Mouse (Mus musculus) heart, adult 11 months (tissue): ENCODE measurements at regions not wholly inside any gene's neighbourhood (a gene's known extent, or its start where the extent isn't known, plus 50 kb on each side); places are given as distances from the start of the nearest gene placed in this dataset.
A peak's percentile ranks its signal among the peaks of the same experiment; 100 is the strongest.

Source experiments
- DNase-seq: peaks from one replicate; pipeline ENCODE4 v3.0.0; 2022

GRCm38 (mm10) chr10:68378212-68378611 is 99.7 kb upstream of the Arid5b start:
- DNase-seq, result peak; percentile 84

- peak; percentile 75 for DNase-seq
Observed at GRCm38 (mm10) chr10:68377479-68377878, 98.9 kb upstream of the Arid5b start.

- peak; percentile 43 for DNase-seq
Observed at GRCm38 (mm10) chr10:68373875-68374274, 95.3 kb upstream of the Arid5b start.

- peak; percentile 71 for DNase-seq
Observed at GRCm38 (mm10) chr10:68371785-68372184, 93.2 kb upstream of the Arid5b start.

DNA sequence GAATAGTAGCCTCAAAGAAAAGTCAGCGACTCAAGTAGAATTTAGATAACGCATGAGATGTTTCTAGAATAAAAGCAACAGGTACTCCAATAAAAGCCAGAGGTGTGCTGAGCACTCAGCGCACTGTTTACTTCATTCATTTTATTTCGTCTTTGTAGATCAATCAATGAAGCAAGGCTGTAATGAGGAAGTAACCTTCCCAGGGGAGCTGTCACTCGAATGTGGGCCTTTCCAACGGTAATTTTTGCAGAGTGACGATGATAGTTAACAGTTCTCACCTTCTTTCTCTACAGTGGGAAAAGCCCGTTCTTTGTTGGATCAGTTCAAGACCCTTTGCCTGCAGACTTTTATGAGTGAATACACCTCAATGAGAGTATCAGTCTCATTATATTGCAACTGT is 92.4 kb upstream of the Arid5b start:
- peak; percentile 73 for DNase-seq

- DNase-seq, result no peak
Observed at GRCm38 (mm10) chr10:68366796-68367195, 88.3 kb upstream of the Arid5b start.

DNA sequence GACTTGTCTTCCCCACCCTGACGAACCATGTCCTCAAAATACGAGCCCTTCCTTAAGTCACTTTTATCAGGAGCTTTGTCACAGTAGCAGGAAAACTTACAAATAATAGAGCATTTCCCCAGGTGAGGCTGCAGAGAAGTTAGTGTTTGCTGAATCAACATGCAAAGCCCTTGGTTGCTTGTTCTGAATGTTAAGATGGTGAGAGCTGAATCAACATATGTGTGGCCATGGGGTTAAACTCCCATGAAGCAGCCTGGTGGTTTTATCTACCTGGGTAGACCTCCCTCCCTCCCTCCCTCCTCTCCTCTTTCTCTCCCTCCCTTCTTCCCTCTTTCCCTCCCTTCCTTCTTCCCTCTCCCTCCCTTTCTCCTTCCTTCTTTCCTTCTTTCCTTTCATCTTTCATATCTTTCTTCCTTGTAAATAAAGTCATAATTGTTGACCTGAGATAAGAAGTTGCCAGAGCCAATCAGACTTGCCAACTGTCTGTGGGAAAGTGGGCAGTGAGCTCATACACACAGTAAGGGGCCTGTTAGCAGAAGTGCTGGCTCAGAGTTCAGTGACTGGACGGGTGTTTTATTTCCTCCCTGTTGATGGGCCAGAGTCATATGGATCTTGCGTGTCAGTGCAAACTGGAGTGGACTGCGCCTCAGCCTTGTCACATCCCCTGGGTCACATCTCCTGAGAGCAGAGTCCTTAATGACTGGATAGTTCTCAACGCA is 82.4 kb upstream of the Arid5b start:
- peak; percentile 41 for DNase-seq

DNA sequence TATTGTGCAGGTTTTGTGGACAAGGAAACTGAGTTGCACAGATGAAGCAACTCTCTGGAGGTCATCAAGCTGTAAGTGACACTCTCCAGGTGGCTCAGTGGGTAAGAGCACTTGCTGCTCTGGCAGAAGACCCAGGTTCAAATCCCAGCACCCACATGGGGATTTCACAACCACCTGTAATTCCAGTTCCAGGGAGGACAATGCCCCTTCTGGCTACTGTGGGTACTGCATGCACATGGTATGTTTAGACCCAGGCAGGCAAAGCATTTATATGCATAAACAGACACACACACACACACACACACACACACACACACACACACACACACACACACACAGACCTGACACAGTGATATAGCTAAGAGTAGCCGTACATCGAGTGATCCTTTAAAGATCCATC is 80.6 kb upstream of the Arid5b start:
- peak; percentile 84 for DNase-seq

GRCm38 (mm10) chr10:68356973-68357372 is 78.4 kb upstream of the Arid5b start:
- DNase-seq, result peak; percentile 83

DNA sequence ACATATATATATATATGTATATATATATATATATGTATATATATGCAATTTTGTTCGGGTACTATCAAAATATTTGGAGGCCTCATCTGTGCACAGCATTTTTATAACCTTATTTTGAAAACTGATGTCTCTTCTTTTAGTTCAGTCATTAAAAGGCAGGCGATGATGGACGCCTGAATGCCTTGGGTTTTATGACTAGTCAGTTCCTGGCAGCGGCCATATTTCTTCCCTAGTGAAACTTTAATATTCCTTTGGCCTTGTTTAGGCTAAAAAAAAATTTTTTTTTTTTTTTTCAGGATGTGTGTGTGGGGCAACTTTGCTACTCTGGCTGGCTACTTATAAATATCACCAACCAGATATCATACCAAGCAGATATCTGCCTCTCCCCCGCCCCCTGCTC is 78.0 kb upstream of the Arid5b start:
- peak; percentile 36 for DNase-seq

- DNase-seq, result peak; percentile 64
Observed at GRCm38 (mm10) chr10:68356093-68356485, 77.5 kb upstream of the Arid5b start.

DNA sequence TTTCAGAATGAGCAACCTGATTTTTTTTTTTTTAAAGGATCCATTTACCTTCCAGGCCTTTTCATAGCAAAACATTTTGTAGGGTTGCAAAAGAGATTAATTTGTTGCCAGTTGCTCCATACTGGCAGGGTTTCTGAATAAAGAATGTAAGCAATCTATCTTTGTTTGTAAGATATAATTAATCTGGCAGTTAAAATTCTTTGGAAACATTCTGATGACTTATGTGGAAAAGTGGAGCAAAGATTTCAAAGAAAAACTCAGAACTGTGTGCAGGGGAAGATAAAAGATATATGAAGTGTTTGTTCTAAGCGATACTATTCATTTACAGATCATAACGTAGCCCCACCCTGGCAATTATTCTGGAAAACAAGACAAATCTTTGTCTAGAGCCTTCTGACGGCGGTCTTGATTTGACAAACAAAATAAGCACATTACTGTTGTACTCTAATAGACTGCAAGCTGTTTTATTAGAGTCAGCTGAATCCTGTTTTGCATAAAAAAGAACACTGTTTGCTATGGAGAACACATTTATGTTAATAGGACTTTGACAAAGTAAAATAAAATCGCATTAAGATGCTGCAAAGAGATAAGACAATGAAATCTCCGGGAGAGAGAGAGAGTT is 77.0 kb upstream of the Arid5b start:
- peak; percentile 24 for DNase-seq

DNA sequence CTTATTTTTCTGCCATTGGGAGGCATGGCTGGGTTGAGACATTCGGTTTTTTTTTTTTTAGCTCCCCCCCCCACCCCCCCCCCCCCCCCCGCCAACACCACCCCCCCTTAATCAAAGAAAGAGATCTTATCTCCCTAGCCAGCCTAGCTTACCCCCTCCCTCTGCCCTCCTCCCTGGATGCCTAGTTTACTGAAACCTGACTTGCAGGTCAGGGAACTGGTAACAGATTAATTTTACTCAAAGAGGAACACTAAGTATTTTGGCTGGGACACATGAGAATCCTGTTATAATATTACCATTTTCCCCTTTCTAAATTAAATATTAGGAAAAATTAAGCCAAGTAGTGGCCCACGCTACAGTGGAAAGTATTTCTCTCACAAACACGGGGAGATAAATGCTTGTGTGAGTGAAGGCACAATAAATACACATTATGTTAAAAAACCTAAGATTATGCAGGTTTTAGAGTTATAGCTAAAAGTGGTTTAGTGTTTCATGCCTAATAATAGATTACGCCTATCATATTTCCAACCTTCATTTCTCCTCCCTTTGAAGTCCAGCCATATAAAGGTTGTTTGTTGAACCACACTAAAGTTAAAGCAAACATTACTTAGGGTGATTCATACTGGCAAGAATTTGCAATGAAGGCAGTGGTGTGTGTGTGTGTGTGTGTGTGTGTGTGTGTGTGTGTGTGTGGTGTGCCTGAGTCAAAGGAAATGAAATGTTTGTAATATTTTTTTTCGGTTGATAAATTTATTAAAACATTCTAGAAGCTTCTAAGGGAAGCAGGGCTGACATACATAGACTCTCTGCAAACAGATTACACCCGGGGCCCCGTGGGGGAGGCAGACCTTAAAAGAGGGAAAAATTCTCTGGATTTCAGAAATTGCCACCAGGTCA is 76.0 kb upstream of the Arid5b start:
- peak; percentile 78 for DNase-seq

DNA sequence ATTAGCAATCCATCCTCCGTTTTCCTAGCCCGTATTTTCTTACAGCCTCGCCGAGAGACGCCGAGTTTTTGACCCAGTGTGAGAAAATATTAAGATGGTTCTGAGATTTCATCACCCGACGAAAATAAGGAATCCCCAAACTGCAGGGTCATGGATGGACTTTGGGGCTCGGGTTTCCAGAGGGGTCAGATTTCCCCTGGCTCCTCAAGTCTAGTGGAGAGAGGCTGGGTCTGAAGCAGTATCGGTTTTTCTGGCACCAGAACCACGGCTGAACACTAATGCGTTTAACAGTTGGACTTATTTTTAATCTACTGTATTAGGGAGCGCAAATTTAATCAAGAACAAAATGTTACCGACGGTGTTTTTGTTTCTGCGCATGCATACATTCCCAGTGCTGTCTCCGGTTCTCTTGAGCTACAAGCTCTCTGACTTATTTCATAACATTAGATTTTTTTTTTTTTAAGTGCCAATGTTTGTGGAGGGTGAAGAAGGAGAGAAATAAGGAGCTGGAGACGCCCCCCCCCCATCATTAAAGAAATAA is 75.2 kb upstream of the Arid5b start:
- DNase-seq, result peak; percentile 96

DNA sequence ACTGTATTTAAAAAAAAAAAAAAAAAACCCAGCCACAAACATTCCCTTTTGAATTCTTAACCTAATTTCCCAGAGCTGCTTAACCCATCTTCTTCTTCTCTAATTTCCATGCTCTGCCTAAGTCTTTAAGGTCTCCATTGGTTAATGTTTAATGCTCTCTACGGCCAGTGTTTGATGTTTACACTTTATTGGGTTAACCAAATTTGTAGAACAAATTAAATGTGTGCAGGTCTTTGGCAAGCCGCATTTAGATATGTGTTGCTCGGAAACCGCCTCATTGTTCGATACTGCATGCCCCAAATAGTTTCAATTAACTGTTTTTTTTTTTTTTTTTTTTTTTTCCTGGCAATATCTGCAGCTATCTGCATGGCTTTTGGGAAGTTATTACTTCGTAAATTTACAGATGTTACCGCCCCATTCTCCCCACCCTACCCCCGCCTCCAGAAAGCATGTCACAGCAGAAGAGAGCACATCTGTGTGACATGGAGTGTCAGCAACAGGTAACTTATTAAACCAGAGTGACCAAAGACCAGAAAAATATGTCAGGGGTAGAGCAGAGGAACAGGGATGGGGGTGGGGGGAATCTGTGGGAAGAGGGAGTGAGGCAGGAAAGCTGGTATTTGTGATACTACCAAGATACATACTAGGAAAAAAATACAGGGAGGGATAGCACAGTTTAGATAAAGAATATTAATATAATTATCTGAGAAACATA is 73.5 kb upstream of the Arid5b start:
- peak; percentile 55 for DNase-seq

DNA sequence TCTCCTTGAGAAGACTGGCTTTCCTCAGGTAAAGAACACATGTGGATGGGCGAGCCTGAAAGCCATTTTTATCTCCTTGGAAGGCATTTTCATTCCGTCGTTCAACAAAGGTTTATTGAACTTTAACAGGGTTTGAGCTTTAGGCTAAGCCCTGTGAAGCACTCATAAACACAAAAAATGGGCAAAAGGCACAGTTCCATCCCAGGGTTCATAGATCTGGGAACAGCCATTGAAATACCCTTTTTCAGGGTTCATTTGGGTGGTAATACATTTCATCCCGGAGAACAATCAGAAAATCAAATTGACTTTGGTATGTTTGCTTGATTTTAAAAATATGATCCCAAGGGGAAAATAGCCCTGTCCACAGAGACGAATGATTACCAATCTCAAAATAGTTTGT is 72.9 kb upstream of the Arid5b start:
- peak; percentile 7 for DNase-seq

- DNase-seq, result peak; percentile 58
Observed at GRCm38 (mm10) chr10:68350798-68351197, 72.3 kb upstream of the Arid5b start.

DNA sequence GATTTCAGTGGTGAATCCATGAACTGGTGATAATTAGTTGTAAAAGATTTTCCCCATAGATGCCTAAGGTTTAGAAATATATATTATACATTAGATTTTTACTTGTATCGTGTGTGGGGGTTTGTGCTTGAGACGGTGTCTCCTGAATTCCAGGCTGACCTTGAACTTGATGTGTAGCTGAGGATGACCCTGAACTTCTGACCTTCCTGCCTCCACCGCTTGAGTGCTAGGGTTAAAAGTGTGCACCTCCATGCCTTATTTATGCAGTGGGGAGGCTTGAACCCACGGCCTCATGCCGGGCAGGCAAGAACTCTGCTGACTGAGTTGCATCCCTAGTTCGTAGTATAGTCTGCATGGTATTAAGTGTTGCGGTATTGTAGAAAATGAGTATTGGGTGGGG is 69.3 kb upstream of the Arid5b start:
- no peak for DNase-seq

DNA sequence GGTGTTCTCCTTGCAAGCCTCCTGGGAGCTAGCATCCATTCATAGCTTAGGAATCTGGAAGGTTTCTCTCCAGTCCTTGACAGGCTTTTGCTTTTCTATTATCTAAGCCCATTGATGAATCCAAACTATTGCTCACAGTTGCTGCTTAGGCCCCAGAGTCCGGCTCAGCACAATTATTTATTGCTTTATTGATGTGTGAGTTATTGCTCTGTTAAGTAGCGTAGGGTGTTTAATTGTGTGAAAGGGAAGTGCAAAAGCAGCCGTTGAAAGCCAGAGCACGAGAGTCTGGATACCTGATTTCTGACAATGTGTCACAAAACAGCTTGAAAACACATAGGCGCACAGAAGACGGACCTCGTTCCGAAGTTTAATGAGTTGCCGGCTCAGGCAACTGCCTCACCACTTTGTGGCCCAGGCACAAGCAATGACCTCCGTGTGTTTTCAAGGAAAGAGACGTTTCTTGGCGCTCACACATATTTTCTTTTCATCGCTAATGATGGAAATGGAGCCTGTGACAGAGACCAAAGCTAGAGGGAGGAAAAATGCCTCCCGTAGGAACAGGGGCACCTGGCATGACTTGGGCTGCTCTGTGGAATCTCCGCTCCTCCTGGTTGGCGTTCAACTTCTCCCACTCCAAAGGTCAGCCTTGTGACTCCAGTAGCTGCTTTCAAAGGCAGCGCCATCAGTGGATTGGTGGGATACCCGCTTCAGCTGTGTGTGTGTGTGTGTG is 66.6 kb upstream of the Arid5b start:
- DNase-seq, result peak; percentile 51

- DNase-seq, result peak; percentile 66
Observed at GRCm38 (mm10) chr10:68344211-68344610, 65.7 kb upstream of the Arid5b start.

GRCm38 (mm10) chr10:68334054-68334453 is 55.5 kb upstream of the Arid5b start:
- no peak for DNase-seq
